Mouse (Mus musculus) left cerebral cortex, adult 2 months (tissue): ENCODE results near the gene Bcl11b. TPM values are rescaled to one million over a fixed set of nuclear protein-coding genes. Genes with fewer than 3 reads are reported as not detected.

Source experiments
- DNase-seq, 2 experiments: peaks; one replicate each; pipeline ENCODE4 v3.0.0; 2021 to 2022; ENCODE audit warnings: low spot score in 2 of 2, mixed read lengths in 1 of 2; ENCODE audit errors: extremely low spot score in 1 of 2
- H3K27ac ChIP-seq: fragments of 200-600 bp; 2 replicates; pipeline ENCODE4 v1.8.1; 2022
- H3K4me3 ChIP-seq: fragments of 200-600 bp; 2 replicates; pipeline ENCODE4 v1.8.1; 2022
- CTCF ChIP-seq: fragments of 200-600 bp; IDR thresholded peaks from 2 replicates; pipeline ENCODE4 v1.8.1; 2022; ENCODE audit warnings: antibody characterized with exemption, mild to moderate bottlenecking, moderate library complexity
- intact Hi-C: fragments of 180-260 bp; cut with DNase I; formaldehyde crosslinking; loops from one replicate; pipeline ENCODE4 v1.15.1; 2025
- total RNA-seq, 2 experiments: library from RNA; stranded (reverse); gene quantifications; 2 replicates each; pipeline ENCODE4 v1.2.3; 2021

Bcl11b gene
- total RNA-seq, 2 experiments from 2014 or later: 57.8 to 69.0 TPM

DNA sequence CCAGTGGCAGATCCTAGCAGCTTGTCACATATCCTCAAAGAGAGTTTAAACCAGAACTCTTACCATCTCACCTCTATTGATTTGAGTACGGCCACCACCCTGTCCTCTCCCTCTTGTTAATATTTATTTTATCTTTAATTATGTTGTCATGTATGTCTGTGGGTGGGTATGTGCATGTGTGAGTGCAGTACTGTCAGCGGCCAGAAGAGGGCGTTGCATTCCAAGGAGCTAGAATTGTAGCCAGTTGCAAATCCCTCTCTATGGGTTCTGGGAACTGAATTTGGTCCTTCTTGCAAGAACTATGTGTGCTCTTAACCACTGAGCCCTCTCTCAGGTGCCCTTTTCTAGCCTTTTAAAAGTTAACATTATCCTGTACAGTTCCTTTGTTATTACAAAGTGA is 98.1 kb downstream of the Bcl11b start:
- DNase-seq: no peak
- H3K27ac ChIP-seq: no peak overlapping the region
- no peak overlapping the region for H3K4me3 ChIP-seq
- intact Hi-C loops: no loop called here
- TF ChIP-seq CTCF: peak; percentile 24

DNA sequence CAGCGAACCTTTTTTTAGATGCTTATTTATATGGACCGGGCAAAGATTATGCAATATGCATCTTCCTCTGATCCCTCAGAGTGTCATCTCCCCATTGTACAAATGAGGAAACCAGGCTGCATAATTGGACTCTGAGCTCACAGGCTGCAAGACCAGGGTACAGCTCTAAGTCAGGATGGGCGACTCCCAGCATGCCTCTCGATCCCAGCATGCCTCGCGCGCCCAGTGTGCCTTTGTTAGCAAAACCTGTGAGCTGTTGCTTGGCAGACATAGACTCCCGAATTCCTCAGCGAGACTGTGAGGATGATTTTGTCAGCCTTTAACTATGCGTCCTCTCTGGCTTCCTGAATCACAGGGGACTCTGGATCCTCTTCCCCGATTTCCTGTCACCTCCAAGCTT is 98.9 kb downstream of the Bcl11b start:
- DNase-seq: no peak
- Histone ChIP-seq H3K27ac (0 out of 2 replicates have a peak overlapping the region, but pooled peaks have one; percentile 19), H3K4me3 (no peak overlapping the region)
- intact Hi-C loops: no loop called here
- TF ChIP-seq CTCF: no peak

DNA sequence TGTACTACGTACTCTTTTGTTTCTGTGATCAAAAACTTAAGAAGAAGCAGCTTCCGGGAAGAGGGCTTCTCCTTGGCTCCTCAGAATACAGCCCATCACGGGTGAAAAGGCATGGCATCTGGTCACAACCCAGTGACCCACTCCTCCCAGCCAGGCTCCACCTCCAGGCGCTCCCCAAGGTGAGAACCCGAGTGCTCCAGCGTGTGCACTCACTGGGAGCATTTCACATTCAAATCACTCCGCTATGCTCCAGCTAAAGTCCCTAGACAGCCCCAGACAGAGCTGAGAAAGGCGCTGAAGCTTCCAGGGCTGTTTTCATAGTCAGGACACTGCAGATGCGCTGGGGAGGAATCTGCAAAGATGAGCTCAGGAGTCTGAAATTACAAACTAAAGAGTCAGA is 99.5 kb downstream of the Bcl11b start:
- no peak for TF ChIP-seq CTCF
- Histone ChIP-seq H3K4me3 (no peak overlapping the region), H3K27ac (0 out of 2 replicates have a peak overlapping the region, but pooled peaks have one; percentile 19)
- no peak for DNase-seq
- intact Hi-C loops: no loop called here

DNA sequence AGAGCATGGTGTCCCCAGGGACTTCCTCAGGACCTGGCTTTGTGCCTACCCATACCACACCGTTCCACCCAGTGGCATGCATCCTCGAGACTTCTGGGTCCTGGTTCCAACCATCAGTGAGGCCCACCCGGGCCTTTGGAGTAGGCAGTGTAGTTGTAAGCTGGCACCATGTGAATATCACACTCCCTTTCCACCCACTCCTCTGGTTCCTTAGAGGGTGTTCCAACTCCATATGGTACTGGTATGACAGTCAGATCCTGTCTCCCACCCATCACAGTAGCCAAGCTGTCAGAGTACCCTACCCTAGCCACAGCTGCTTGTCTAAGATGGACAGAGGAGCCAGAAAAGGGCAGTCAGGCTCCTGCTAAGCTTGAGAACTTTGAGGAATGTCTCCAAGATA is 112.0 kb downstream of the Bcl11b start:
- DNase-seq: no peak
- Histone ChIP-seq H3K4me3 (no peak overlapping the region), H3K27ac (no peak overlapping the region)
- intact Hi-C loops: no loop called here
- no peak for TF ChIP-seq CTCF

DNA sequence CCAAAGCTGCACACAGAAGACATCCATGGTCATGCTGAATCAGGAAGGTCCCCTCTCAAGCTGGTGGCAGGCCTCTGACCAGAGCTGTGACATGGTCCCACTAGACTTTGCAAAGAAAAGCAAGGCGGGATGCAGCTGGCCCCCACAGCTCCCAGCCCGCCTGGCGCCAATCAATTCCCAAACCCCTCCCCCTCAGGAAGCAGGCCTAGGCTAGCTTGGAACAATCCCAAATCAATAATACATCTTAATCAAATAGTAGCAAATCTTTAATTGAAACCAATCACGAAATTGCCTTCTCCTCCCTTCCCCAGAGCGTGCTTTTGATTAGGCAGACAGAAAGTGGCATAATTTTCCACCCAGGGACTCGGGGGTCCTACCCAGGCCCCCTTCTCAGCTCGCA is 113.1 kb downstream of the Bcl11b start:
- intact Hi-C loops: no loop called here
- H3K4me3 ChIP-seq: no peak overlapping the region

DNA sequence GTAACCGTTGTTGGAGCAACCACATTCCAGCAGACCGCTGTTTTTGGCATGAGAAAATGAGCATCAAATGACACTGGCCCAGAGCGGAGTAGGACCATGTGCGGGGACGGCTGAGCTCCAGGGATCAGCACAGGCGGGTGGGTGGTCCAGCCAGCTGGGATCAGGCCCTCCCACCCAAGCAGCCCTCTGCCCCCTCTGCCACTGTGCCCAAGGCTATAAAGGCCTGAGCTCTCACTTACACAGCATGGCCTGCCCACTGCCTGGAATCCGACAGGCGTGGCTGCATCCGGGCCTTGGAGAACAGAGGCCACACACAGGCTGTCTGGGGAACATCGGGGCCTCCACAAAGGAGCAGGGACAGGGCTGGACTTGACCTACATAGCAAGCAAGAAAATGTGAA is 113.6 kb downstream of the Bcl11b start:
- Histone ChIP-seq H3K4me3 (no peak overlapping the region), H3K27ac (no peak overlapping the region)
- DNase-seq: no peak
- TF ChIP-seq CTCF: no peak
- intact Hi-C loops: no loop called here

More for the DNA sequence above, 113.1 kb downstream of the Bcl11b start:
- no peak for DNase-seq
- TF ChIP-seq CTCF: no peak
- no peak overlapping the region for H3K27ac ChIP-seq

DNA sequence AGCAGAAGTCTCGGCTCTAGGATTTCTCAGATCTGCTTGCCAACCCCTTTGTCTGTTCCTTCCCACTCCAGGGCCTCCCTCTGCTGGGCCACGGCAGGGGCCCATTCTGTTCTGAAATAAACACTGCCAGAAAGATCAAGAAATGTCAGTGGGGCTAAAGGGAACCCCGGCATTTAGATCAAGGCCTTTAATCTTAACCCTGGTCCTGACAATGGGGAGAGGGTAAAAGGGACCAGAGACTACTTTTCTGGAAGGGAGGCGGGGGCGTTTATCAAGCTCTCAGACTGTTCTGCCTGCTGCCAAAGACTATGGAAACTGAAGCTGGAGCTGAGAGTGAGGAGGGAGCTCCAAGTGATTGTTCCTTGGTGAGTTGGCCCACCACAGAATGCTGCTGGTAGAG is 114.8 kb downstream of the Bcl11b start:
- TF ChIP-seq CTCF: no peak
- DNase-seq: no peak
- Histone ChIP-seq H3K27ac (no peak overlapping the region), H3K4me3 (no peak overlapping the region)
- intact Hi-C loops: no loop called here

DNA sequence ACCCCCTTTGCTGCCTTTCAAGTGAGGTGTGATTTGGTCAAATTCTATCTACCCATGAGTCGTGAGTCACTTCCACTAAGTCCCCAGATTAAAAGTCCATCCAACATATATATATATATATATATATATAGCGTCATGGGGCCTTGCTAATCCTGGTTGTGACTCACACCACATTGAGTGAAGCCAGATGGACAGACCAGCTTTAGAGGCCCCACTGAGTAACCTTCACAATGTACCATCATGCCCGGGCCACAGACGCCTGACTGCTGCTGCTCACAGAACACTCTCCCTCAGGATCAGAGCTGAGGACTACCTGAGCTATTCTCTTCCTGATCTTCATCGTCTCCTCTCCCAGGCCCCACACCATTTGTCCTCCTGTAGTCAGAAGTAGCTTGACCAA is 115.4 kb downstream of the Bcl11b start:
- no peak for DNase-seq
- Histone ChIP-seq H3K4me3 (no peak overlapping the region), H3K27ac (no peak overlapping the region)
- intact Hi-C loops: no loop called here
- no peak for TF ChIP-seq CTCF

DNA sequence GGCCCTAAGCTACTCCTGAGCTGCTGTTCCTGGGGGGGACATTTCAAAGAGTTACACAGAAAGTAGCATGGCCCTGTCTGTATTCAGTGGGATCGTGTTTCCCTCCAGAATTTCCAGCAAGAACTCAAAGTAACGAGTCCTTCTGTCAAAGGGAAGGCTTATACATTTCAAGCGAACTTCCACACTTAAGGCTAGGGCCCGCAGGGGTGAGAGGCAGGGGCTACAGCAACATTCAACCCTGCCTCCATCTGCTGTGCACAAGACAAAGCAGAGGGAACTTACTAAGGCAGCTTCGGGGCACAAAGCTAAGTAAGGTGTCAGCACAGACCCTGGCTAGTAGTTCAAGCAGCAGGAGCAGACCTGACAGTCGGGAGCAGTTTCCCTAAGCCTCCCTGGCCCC is 115.8 kb downstream of the Bcl11b start:
- no peak for DNase-seq
- no peak for TF ChIP-seq CTCF
- no peak overlapping the region for H3K27ac ChIP-seq
- no peak overlapping the region for H3K4me3 ChIP-seq
- intact Hi-C loops: no loop called here

DNA sequence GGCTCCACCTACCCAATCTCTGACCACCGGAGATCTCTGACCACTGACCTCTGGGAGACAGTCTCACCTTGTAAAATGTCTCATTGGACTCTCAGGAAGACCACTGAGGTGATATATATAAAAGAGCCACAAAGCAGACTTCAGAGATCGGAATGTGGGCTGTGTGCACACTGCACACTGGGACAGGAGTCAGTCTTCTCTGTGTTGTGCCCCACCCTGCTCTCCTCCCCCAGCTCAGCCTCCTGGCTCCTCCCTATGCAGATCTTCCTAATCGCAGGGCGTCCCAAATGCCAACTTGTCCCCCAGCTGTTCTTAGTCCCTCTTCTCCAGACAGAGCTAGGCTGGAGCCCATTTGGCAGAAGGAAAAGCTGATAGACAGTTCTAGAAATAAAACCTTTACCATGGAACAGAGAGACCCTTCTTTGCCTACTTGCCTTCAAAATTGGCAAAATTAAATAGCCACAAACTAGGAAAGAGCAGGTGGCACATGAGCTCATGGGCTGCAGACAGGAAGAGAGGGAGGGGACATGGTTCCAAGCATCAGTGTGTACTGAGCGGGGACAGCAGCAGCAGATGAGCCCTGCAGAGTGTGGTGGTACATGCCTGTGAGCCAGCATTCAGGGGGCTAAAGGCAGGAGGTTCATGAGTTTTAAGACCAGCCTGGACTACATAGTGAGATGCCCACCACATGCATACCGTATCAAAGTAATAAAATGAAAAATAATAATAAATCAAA is 118.9 kb downstream of the Bcl11b start:
- no peak for TF ChIP-seq CTCF
- no peak for DNase-seq
- Histone ChIP-seq H3K4me3 (no peak overlapping the region), H3K27ac (no peak overlapping the region)
- intact Hi-C loops: no loop called here

DNA sequence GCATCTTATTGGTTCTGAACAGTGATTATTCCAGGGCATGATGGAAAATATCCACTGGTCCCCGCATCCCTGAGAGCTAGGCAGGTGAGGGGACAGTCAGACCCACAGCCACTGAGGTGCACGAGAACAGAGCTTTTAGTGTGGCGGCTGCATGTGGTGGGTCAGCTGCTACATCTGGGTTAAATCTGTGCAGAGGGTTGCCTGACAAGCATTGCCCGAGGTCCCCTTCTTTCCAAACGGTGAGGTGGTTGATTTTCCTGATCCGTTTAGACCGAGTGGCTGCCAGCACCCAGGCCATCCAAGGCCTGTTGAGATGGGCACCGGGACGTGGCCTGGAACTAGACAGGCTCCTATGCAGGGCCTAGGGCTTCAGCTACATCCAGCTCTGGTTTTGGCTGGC is 121.7 kb downstream of the Bcl11b start:
- intact Hi-C loops: no loop called here
- TF ChIP-seq CTCF: no peak
- DNase-seq: no peak

DNA sequence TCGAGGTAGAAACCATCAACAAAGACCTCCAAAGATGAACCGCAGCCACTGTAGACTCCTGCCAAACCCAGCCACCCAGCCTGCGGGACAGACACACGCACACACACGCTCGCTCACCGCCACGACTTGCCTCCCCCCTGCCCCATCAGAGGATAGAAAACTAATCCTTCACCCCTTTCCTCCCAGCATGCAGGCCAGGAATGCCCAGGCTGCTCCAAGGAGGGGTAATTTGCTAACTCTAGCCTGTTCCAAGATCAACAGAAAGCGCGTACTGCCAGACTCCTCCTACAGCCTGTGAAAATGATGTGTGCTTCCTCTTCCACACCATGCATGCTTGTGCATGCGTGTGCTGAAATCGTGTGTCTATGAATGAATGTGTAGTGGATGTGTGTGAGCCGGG is 122.7 kb downstream of the Bcl11b start:
- intact Hi-C loops: no loop called here
- no peak for TF ChIP-seq CTCF
- no peak for DNase-seq
- no peak overlapping the region for H3K4me3 ChIP-seq
- H3K27ac ChIP-seq: no peak overlapping the region

More for the DNA sequence above, 121.7 kb downstream of the Bcl11b start:
- Histone ChIP-seq H3K4me3 (no peak overlapping the region), H3K27ac (no peak overlapping the region)

DNA sequence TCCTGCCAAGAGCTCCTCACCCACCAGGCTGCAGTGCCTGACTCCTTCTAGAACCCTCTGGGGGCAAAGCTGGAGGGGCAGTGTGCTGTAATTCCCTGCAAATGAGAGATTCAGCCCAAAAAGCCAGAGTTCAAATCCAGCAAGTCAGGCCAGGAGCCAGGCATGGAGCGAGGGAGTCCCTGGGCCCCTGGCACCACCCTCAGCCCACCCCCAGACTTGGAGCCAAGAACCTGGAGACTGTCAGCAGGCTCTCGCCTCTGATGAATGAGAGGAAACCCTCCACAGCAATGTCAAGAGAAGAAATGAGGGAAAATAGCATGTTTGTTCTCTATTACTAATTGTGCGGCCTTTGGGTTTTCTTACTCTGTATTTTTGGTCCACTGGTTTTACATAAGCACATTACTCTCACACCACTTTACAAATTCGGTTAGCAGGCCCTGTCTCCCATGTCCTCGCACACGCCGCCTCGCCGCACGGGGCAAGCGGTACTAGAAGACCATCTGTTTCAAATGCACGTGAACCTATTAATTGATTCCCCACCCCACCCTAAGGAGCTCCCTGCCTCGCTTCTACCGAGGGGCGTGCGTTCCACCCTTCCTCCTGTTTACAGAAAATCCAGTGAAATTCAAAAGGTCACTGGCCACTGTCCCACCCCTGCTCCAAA is 124.2 kb downstream of the Bcl11b start:
- DNase-seq: no peak
- no peak overlapping the region for H3K4me3 ChIP-seq
- no peak for TF ChIP-seq CTCF
- intact Hi-C loops: no loop called here
- H3K27ac ChIP-seq: no peak overlapping the region
